Comparison of ENCODE assay signal across 8 mouse cellular contexts in the genomic region with DNA sequence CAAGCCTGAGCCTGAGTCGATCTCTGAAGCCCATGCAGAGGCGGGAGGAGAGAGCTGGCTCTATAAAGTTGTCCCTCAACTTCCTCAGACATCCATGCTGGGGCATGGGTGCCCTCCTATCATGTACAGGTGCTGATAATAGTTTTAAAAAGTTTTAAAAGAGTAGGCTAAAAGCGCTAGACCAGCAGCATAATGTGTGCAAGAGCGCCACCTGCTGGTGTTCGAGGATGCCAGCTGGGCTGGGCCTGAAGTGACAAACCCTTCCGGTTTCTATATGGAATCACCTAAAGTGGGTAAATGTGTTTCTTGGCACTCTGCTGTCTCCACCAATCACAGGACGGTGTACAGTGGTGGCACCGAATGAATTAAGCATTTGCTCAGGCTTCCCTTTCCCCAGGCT. TPM values are rescaled to one million over a fixed set of nuclear protein-coding genes. Genes with fewer than 3 reads are reported as not detected.
DNase-seq lines count a peak whose midpoint lies in the region; TF ChIP-seq lines count a peak whose summit lies in the region.
"Had no signal": no experiment of that assay in that cellular context is flagged by ENCODE, and none has a peak within 500 bp of the region (broad histone marks: within the 10 kb centered on the region; RNA-seq: fewer than 3 reads in every experiment).

No protein-coding gene starts in this region.

- peaks cover 7% of the 10 kb centered on the region for H3K9me3 ChIP-seq in CH12.LX (replicated peaks; ENCODE audit: low read length)
- H3K9me3 ChIP-seq: limb, embryonic 13.5 days had no signal

- H3K27me3 ChIP-seq in CH12.LX (replicated peaks) = no peaks in the 10 kb centered on the region
- H3K27me3 ChIP-seq: limb, embryonic 13.5 days had no signal

- in situ Hi-C loops in CH12.LX (cut with MboI; ENCODE audit: low pct_ligation_motif_present, low pct_unique_long_range_greater_than_20kb, low sequenced_read_pairs) = loop anchor here (10.0 kb wide), 2 partner anchors 196 to 316 kb away; no protein-coding TSS in a partner anchor

- peaks cover 7% of the 10 kb centered on the region for H3K79me2 ChIP-seq in CH12.LX (replicated peaks; ENCODE audit: control insufficient read depth, extremely low read depth, insufficient read depth, poor library complexity, severe bottlenecking)

- peaks cover 24 to 80% of the 10 kb centered on the region in 2 experiments for H3K36me3 ChIP-seq in CH12.LX (replicated peaks in 1 of 2; ENCODE audit: control insufficient read depth in 1 of 2, insufficient read depth in 1 of 2, low read length in 1 of 2)

- no peak overlapping the region for H3K4me2 ChIP-seq in CH12.LX (ENCODE audit: insufficient read depth, low read depth, poor library complexity, severe bottlenecking)
- H3K4me2 ChIP-seq: limb, embryonic 13.5 days had no signal

- peak; percentile 93 for DNase-seq in B cell, adult 2 months
- peak; percentile 82 for DNase-seq in CH12.LX (ENCODE audit: extremely low read depth)
- DNase-seq in c-Kit-positive CD71-positive TER-119-negative erythroid progenitor cells, embryonic 14.5 days (ENCODE audit: low read depth) = peak; percentile 86
- peak; percentile 86 for DNase-seq in gastrocnemius, adult 18-20 months (ENCODE audit: low spot score)
- peak; percentile 93 for DNase-seq in kidney, postnatal 4 days
- DNase-seq in lung, postnatal 14 days = peak; percentile 94
- DNase-seq in spleen, adult 18-20 months = peak; percentile 79 to 93

- peak; percentile 96 for TF ChIP-seq RAD21 in CH12.LX (IDR thresholded peaks at IDR 0.05; ENCODE audit: low read depth, low read length)

- no peak overlapping the region for H3K9ac ChIP-seq in CH12.LX (ENCODE audit: insufficient read depth, low read depth)
- H3K9ac ChIP-seq: limb, embryonic 13.5 days had no signal

- no peak overlapping the region for H3K4me3 ChIP-seq in CH12.LX (replicated peaks in 1 of 3; ENCODE audit: low read depth in 2 of 3, low read length in 2 of 3, poor library complexity in 1 of 3)
- H3K4me3 ChIP-seq: limb, embryonic 13.5 days had no signal

- no peak overlapping the region for H3K27ac ChIP-seq in CH12.LX (ENCODE audit: insufficient read depth, low read depth)
- H3K27ac ChIP-seq: limb, embryonic 13.5 days had no signal

- no peak for TF ChIP-seq EP300 in CH12.LX (IDR thresholded peaks at IDR 0.05; ENCODE audit: low read length)

- dilution Hi-C loops in CH12.LX (cut with MboI; ENCODE audit: extremely low pct_ligation_motif_present, extremely low pct_unique_long_range_greater_than_20kb, low sequenced_read_pairs) = no loop called here

- TF ChIP-seq CTCF in CH12.LX (conservative IDR thresholded peaks at IDR 0.05 in 1 of 2, IDR thresholded peaks at IDR 0.05 in 1 of 2; ENCODE audit: low read depth in 2 of 2, low read length in 2 of 2) = peak; percentile 91 to 95

- TF ChIP-seq POLR2A in CH12.LX (IDR thresholded peaks at IDR 0.05; ENCODE audit: low read depth, low read length) = no peak

- peaks cover 8 to 44% of the 10 kb centered on the region in 2 experiments for H3K4me1 ChIP-seq in CH12.LX (ENCODE audit: control insufficient read depth in 1 of 2, insufficient read depth in 2 of 2)

TF ChIP-seq in CH12.LX, 34 proteins besides CTCF, POLR2A, EP300 and RAD21:
- peak; percentile 97 for TF ChIP-seq SMC3 (IDR thresholded peaks at IDR 0.05; ENCODE audit: low read depth, low read length)
- peak; percentile 35; the same call in 1 of the 2 replicates for TF ChIP-seq TCF12 (IDR thresholded peaks at IDR 0.05; ENCODE audit: low read depth, low read length)
- peak; percentile 90 for TF ChIP-seq ZC3H11A (IDR thresholded peaks at IDR 0.05; ENCODE audit: low read depth, low read length)
- no peak for TF ChIP-seq BHLHE40 (IDR thresholded peaks at IDR 0.05; ENCODE audit: low read depth, low read length)
- TF ChIP-seq MXI1 (IDR thresholded peaks at IDR 0.05; ENCODE audit: low read depth, low read length) = peak; percentile 18; the same call in 1 of the 2 replicates
- TF ChIP-seq JUND (conservative IDR thresholded peaks at IDR 0.05; ENCODE audit: low read depth, low read length) = no peak
- TF ChIP-seq KAT2A (IDR thresholded peaks at IDR 0.05; ENCODE audit: insufficient replicate concordance, low read length) = no peak
- TF ChIP-seq ELF1 (IDR thresholded peaks at IDR 0.05; ENCODE audit: low read depth, low read length) = peak; percentile 78
- TF ChIP-seq HCFC1 (IDR thresholded peaks at IDR 0.05; ENCODE audit: low read depth, low read length) = no peak
- peak; percentile 43; the same call in 1 of the 2 replicates for TF ChIP-seq MYC (IDR thresholded peaks at IDR 0.05; ENCODE audit: low read depth, low read length)
- no peak for TF ChIP-seq UBTF (IDR thresholded peaks at IDR 0.05; ENCODE audit: low read depth, low read length)
- no peak for TF ChIP-seq ETS1 (conservative IDR thresholded peaks at IDR 0.05; ENCODE audit: low read depth, low read length)
- no peak for TF ChIP-seq POLR2AphosphoS2 (IDR thresholded peaks at IDR 0.05; ENCODE audit: low read depth, low read length)
- peak; percentile 68 for TF ChIP-seq IRF4 (IDR thresholded peaks at IDR 0.05; ENCODE audit: low read depth, low read length)

RNA-seq across cellular contexts. Expression of a gene that starts 3.1 kb away (rescaled TPM):
- total RNA-seq in CH12.LX (2012; rRNA removed) = 9.0 and 10.3 TPM in 2 replicates
- total RNA-seq in CH12.LX (2014; rRNA removed) = 8.5 and 8.9 TPM in 2 replicates
- polyA plus RNA-seq in CH12.LX (2012; ENCODE audit: insufficient read length, low read depth) = 18.5 and 24.2 TPM in 2 replicates
- total RNA-seq in gastrocnemius, adult 18-20 months (2021) = 10 to 100 TPM in 1 of 2 experiments, 1 to 10 TPM in 1; 7.4 to 10.8 TPM
